Mouse (Mus musculus) T-helper 17 cell (primary cell): ENCODE results near the gene Anxa8.

Experiments
- in situ Hi-C, 2 experiments: fragments of 300-600 bp; cut with MboI, MseI; formaldehyde crosslinking; loops; 1 replicate in 1 of 2; 2 replicates in 1 of 2; pipeline ENCODE4 v1.15.1; 2025; ENCODE audit warnings: high pct_unique_total_duplicates in 2 of 2

Anxa8 gene

DNA sequence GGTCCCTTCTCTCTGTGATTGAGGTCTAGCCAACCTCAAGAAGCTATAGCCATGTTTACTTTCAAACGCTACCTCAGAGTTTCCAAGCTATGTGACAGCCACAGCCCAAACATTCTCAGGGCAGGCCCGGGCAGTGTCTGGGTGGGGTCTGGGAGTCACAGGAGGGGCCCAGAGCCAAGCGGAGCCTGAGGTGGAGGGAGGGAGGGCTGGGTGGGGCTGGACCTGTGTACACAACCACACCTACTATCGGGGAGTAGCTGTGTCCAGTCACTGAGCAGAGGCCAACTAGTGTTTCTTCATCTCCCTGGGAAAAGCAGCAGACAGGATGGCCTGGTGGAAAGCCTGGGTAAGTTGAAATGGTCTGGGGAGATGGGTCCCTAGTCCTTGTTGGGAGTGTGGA lies at the start of gene Anxa8:
Gene Anxa8, plus strand, starts transcription at position 251 of the 400 bp plus-strand sequence.
- in situ Hi-C loops = loop anchor here in 1 of 2 experiments (10.0 to 25.0 kb wide), 3 partner anchors 277 to 702 kb away; partner anchors contain the start of genes Fam25c and Sncg

DNA sequence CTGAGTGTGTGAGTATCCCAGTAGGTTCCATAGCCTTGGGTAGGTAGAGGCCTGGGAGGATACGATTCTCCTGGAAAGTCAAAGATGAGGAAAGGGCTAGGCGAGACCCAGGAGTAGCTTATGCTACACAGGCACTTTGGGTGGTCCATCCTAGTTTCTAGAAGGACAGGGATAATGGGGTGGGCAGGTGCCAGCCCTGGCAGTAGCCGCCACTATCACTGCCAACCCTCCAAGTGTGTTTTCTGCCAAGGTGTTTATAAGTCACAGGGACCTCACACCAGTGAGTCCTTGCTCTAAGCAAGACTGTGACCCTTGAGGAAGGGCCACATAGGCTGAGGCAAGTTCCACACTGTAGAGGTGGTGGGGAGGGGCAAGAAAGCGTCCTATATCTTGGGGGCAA lies 44.5 kb upstream of the Anxa8 start:
- in situ Hi-C loops = no loop called here

DNA sequence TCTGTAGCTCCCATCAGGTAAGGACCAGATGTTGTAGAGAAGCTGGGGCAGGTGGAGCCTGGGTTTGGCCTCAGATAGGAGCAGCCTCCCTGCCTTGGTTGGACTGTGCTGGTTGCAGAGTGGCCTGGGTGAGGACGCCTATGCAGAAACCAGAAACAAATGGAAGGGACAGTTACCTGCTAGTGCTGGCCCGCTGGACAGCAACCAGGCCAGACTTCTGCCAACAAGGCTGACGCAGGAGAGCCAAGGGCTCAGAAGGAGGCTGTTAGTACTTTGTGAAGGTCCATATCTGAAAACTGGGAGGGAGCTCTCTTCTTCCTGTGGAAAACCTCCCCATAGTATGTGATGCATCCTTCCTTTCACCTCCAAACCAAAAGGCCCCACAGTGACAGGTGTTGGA lies 42.4 kb upstream of the Anxa8 start:
- in situ Hi-C loops = no loop called here

DNA sequence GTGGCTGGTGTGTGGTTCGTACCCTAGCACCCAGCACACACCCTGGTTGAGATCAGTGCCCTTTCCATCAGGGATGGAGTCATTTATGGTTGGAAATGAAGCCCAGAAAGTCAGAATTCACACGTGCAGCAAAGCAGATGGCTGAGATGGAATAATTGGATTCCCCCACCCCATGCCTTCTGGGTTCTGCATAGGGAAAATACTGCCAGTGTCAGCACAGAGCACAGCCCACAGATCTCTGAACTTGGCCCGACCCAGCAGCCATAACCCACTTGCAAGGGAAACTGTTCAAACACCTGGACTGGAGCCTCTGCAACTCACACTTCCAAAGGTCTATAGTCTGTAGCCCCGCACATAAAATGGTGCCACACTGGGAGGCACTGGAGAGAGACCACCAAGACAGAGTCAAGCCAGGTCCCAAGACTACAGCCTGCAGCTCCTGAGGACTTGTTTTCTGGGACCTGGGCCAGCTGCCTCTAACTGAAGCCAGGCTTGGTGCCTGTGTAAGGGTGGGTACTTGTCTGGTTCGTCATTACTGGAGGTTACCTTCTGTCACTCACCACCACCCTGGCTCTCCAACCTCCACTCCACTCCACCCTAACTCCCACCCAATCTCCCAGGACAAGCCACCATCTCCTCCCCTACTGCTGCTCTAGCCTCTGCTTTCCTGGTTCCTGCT lies 35.5 kb upstream of the Anxa8 start:
- in situ Hi-C loops = no loop called here

DNA sequence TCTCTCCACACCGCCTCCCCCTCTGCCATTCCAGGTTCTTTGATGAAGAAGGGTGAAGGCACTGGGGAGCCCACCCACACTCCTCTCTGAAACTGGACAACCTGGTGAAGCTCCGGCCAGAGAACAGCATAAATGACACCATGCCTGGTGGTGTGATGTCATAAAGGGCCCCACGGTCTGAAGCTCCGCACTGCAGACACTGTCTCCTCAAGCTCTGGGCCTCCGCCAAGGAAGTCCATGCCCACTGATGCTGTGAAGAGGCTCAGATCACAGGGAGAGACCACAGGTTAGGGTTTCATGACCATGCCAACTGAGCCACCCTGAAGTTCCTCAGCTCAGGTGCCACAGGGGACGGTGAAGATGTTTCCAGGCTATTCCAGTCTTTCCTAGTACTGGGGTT lies 33.3 kb upstream of the Anxa8 start, which contains the start of gene Antxrl:
Gene Antxrl, plus strand, starts transcription at position 192 of the 400 bp plus-strand sequence.
- in situ Hi-C loops = no loop called here

DNA sequence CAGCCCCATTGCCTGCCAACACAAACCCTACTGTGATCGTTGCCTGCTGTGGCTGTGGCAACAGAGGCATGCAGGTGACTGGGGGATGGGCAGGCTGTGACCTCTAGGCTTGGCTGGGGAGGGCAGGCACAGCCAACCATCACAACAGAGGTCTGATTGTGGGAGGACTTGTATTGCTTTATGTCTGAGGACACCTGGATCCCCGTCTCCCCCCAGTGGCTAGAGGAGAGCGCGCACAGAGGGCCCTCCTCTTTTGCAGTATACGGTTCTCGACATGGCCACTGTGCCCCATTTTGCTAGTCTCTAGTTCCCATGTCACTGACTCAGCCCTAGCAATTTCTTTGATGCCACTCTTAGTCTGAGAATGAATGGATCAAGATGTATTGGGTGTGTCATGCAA lies 14.1 kb upstream of the Anxa8 start:
- in situ Hi-C loops = no loop called here

DNA sequence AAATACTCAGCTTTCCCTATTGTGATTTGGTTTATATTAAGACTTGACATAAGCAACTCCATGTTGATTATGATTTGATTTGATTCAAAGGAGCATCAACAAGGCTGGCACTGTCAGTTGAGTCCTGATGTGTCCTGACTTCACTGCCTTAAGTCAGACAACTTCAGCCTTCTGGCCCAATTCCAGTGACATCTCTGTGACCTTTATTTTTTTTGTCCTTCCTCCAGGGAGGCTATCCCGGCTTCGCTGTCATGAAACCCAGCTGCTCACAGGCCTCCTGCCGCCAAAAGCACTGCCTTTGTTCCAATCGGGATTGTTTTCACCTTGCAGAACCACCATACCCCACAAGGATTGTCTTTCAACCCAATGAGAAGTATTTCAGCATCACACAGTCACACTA lies 10.4 kb upstream of the Anxa8 start:
- in situ Hi-C loops = loop anchor here in 1 of 2 experiments (25.0 kb wide), 2 partner anchors 287 to 712 kb away; partner anchors contain the start of genes Fam25c and Sncg

DNA sequence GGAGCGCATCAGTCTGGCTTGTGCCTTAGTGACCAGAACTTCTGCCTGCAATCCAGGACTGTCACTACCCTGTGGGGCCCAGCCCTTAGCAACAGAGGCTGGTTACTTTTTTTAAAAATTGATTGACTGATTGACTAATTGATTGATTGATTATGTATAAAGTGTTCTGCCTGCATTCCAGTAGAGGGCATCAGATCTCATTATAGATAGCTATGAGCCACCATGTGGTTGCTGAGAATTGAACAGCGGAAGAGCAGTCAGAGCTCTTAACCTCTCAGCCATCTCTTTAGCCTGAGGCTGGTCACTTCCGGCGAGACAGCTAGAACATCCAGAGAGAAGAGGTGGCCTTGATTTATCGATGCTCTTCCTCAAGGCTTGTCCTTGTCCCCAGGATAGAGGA lies 8.6 kb upstream of the Anxa8 start:
- in situ Hi-C loops = loop anchor here in 1 of 2 experiments (25.0 kb wide), 2 partner anchors 285 to 710 kb away; partner anchors contain the start of genes Fam25c and Sncg

GRCm38 (mm10) chr14:34078293-34078692 lies 7.5 kb upstream of the Anxa8 start:
- in situ Hi-C loops = loop anchor here in 1 of 2 experiments (25.0 kb wide), 2 partner anchors 284 to 709 kb away; partner anchors contain the start of genes Fam25c and Sncg

GRCm38 (mm10) chr14:34080321-34080997 lies 5.3 kb upstream of the Anxa8 start:
- in situ Hi-C loops = loop anchor here (5.0 to 25.0 kb wide), 6 partner anchors 72 to 707 kb away; partner anchors contain the start of genes Fam25c (in 1 of the 2), Npy4r (in 1 of the 2) and Sncg (in 1 of the 2)

- in situ Hi-C loops = loop anchor here in 1 of 2 experiments (10.0 to 25.0 kb wide), 3 partner anchors 275 to 700 kb away; partner anchors contain the start of genes Fam25c and Sncg
These were observed 1.0 kb downstream of the Anxa8 start for GRCm38 (mm10) chr14:34086806-34087205.

DNA sequence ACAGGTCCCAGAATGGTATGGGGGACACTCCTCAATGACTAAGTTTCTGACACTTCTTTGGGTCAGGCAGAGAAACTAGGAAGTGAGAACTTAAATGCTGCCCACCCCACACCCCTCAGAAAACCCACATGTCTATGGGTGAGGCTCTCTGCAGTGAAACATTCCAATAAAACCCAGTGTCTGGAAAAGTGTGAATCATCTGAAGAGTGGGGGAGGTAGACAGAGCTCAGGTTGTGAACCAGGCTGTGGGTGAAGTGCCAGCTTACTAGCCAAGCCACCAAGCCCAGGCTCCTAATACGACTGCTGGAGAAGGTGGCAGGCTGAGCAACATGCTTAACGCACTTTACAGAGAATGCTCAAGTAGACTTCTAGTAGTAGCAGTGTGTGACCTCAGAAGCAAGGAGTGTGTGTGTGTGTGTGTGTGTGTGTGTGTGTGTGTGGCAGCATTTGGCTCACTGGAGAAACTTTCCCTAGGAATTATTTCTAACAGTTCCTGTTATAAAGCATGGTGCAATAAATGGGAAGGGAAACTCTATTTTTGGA lies 2.1 kb downstream of the Anxa8 start:
- in situ Hi-C loops = loop anchor here in 1 of 2 experiments (10.0 to 25.0 kb wide), 3 partner anchors 274 to 699 kb away; partner anchors contain the start of genes Fam25c and Sncg

DNA sequence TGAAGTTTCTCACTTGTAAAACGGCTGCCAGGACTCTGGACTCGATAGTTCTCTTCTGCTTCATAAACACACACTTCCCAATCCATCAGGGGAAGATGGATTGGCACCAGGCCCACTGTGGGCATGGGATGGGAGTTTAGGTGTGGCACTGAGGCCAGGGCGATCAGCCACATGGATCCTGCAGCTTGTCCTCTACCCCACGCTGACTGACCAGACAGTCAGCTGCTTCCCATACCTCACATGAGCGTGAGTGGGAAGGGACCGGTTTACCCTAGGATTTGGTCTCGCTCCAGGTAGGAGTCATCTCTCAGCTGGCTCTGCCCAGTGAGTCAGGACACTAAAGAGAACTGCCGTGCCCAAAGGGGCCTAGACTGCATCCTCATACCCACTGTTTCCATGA lies 4.0 kb downstream of the Anxa8 start:
- in situ Hi-C loops = loop anchor here in 1 of 2 experiments (10.0 to 25.0 kb wide), 3 partner anchors 273 to 698 kb away; partner anchors contain the start of genes Fam25c and Sncg

- in situ Hi-C loops = loop anchor here in 1 of 2 experiments (25.0 kb wide), 2 partner anchors 271 to 696 kb away; partner anchors contain the start of genes Fam25c and Sncg
These were observed 5.7 kb downstream of the Anxa8 start for GRCm38 (mm10) chr14:34091475-34091874.

- in situ Hi-C loops = loop anchor here in 1 of 2 experiments (25.0 kb wide), 2 partner anchors 269 to 694 kb away; partner anchors contain the start of genes Fam25c and Sncg
These were observed 7.1 kb downstream of the Anxa8 start for GRCm38 (mm10) chr14:34092856-34093255.

GRCm38 (mm10) chr14:34096161-34096560 lies 10.4 kb downstream of the Anxa8 start:
- in situ Hi-C loops = loop anchor here in 1 of 2 experiments (25.0 kb wide), 2 partner anchors 266 to 691 kb away; partner anchors contain the start of genes Fam25c and Sncg

- in situ Hi-C loops = loop anchor here in 1 of 2 experiments (10.0 kb wide), 1 partner anchor 482 kb away; the partner anchor contains the start of gene Ldb3
These were observed 16.8 kb downstream of the Anxa8 start, which contains the start of gene A630023A22Rik for GRCm38 (mm10) chr14:34102601-34103000. A630023A22Rik (minus strand) TSS chr14:34102754.

DNA sequence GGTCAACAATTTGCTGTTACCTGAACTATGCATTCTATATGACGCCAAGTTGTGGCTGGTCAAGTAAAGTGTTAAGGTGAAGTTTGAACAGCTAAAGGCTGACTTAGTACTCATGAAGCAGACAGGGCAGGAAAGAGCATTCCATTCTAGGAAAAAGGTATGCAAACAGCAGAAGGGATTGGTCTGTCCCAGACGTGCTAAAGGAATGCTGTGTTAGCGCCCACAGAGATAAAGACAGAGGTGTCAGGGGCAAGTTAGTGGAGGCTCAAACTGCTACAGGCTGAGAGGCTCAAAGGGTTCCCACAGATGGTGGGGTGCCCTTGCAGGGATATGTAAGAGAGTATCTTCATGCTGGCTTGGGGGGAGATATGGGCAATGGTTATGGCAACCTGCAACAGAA lies 18.1 kb downstream of the Anxa8 start:
- in situ Hi-C loops = loop anchor here in 1 of 2 experiments (10.0 kb wide), 1 partner anchor 481 kb away; the partner anchor contains the start of gene Ldb3

DNA sequence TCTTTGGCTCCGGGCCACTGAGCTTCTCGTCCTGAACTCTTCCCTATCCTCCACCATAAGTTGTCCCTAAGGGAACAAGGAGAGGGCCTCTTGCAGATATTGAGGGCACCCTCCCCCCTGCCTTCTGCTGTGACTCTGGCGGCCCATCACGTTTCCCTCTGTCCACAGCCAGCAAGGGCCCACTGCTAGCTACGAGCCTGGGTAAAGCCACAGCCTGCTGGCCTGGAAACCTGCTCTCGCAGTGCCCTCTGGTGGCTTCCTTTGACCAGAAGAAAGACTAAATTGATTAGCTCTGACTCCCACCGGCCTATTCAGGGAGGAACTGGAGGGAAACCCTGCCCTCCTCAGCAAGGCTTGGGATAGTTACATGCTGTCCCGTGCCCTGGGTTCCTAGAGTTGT lies 19.1 kb downstream of the Anxa8 start:
- in situ Hi-C loops = loop anchor here in 1 of 2 experiments (10.0 kb wide), 1 partner anchor 480 kb away; the partner anchor contains the start of gene Ldb3

DNA sequence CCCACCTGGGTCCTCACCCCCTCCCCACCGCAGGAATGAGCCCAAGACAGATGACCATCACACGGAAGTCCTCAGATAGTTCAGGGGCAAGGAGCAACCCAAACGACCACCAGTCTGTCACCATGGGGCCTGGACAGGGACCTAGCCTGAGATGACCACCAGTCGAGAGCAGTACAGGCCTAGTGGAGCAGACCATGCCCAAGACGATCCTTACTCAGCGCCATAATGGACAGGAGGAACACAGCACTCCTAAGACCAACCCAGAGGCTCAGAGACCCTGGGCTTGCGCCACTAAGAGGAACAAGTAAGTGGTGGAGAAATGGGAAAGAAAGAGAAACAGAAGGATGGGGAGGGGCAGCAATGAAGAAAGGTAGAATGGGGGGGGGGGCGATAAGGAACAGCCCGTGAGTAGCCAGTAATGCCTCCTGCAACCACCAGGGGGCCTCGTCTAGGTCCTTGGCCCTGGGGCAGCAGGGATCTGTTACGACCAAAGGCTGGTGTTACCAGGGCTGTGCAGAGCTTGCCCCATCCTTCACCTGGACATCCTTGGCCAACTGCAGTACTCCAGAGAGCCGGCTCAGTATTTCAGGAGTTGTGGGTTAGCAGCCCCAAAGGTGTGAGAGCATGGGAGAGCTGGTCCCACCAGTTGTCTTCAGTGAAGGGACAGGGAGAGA lies 20.7 kb downstream of the Anxa8 start:
- in situ Hi-C loops = loop anchor here in 1 of 2 experiments (10.0 kb wide), 1 partner anchor 478 kb away; the partner anchor contains the start of gene Ldb3
